Comparison of ENCODE assay signal across 8 mouse cellular contexts in the genomic region with DNA sequence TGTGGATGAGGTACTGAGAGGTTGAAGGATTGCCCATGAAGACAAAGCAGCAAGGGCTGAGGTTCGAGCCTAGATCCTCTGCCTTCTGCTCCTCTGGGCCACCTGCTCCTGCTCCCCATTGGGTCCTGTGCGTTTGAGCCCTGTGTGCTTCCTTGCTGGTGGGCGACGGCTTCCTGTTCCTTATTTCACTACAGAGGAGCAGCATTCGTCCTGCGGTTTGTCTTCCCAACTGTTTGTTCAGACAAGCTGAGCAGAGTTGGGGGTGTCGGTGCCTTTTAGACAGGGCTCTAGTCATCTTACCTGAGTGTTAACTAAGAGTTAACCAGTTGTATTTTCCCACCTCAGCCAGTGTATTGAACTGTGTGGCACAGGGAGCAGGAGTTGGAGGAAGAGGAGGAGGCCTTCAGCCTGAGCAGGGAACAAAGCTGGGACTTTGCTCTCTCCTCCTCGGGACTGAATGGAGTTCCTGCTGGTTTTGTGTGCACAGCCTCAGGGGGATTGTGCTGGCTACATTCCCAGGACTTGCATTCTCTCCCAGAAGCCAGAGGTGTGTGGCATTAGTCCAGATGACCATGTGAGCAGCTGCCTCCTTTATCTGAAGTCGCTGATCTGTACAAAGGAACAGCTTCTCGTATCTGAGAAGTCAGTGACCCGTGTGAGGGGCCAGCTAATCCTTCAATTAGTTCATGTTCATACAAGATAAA.
DNase-seq lines count a peak whose midpoint lies in the region; ATAC-seq lines count a peak whose summit lies in the region.

No protein-coding gene starts in this region.

- H3K36me3 ChIP-seq in embryonic facial prominence, embryonic 14.5 days (ENCODE audit: control insufficient read depth, insufficient read depth, low read length), result no peaks in the 10 kb centered on the region
- H3K36me3 ChIP-seq in heart, embryonic 10.5 days, result peaks cover 4% of the 10 kb centered on the region; the same call in 1 of the 2 replicates
- no peaks in the 10 kb centered on the region for H3K36me3 ChIP-seq in megakaryocyte, embryonic 14.5 days (replicated peaks; ENCODE audit: low read length)

- H3K27ac ChIP-seq in embryonic facial prominence, embryonic 14.5 days (replicated peaks; ENCODE audit: low read depth, low read length), result 0 out of 2 replicates have a peak overlapping the region, but pooled peaks have one; percentile 33
- peak overlapping the region; percentile 72 for H3K27ac ChIP-seq in heart, embryonic 10.5 days

- no peaks in the 10 kb centered on the region for H3K9me3 ChIP-seq in embryonic facial prominence, embryonic 14.5 days (ENCODE audit: control insufficient read depth, low read length)
- no peaks in the 10 kb centered on the region for H3K9me3 ChIP-seq in heart, embryonic 10.5 days
- no peaks in the 10 kb centered on the region for H3K9me3 ChIP-seq in megakaryocyte, embryonic 14.5 days

- no peak overlapping the region for H3K9ac ChIP-seq in embryonic facial prominence, embryonic 14.5 days (ENCODE audit: low read depth, low read length)

- DNase-seq in cerebellum, postnatal 14 days, result peak; percentile 35 to 57
- DNase-seq in embryonic facial prominence, embryonic 14.5 days (ENCODE audit: low spot score), result peak; percentile 91
- DNase-seq in heart, embryonic 10.5 days (ENCODE audit: low spot score), result peak; percentile 86
- peak; percentile 78 to 85 for DNase-seq in kidney, adult 8-10 months
- DNase-seq in thymus, postnatal 36 days, result peak; percentile 37 to 52
- no peak for DNase-seq in layer of hippocampus, adult 11-12 months (ENCODE audit: low spot score)

- peaks cover 11% of the 10 kb centered on the region; the same call in 1 of the 2 replicates for H3K4me1 ChIP-seq in embryonic facial prominence, embryonic 14.5 days (ENCODE audit: control insufficient read depth, insufficient read depth, low read length)
- peaks cover 45% of the 10 kb centered on the region for H3K4me1 ChIP-seq in heart, embryonic 10.5 days
- H3K4me1 ChIP-seq in megakaryocyte, embryonic 14.5 days, result peaks cover 48% of the 10 kb centered on the region

- no peaks in the 10 kb centered on the region for H3K27me3 ChIP-seq in embryonic facial prominence, embryonic 14.5 days (replicated peaks; ENCODE audit: control insufficient read depth, insufficient read depth, low read length)
- no peaks in the 10 kb centered on the region for H3K27me3 ChIP-seq in heart, embryonic 10.5 days (ENCODE audit: insufficient read depth, poor library complexity, severe bottlenecking)
- no peaks in the 10 kb centered on the region for H3K27me3 ChIP-seq in megakaryocyte, embryonic 14.5 days (replicated peaks)

- no peak overlapping the region for H3K4me2 ChIP-seq in embryonic facial prominence, embryonic 14.5 days (ENCODE audit: low read depth, low read length)

- no peak overlapping the region for H3K4me3 ChIP-seq in embryonic facial prominence, embryonic 14.5 days (ENCODE audit: low read depth, low read length)
- no peak overlapping the region for H3K4me3 ChIP-seq in heart, embryonic 10.5 days
- H3K4me3 ChIP-seq in megakaryocyte, embryonic 14.5 days (replicated peaks), result peak overlapping the region; percentile 78

- WGBS in embryonic facial prominence, embryonic 14.5 days, result 39% methylated on average over 11 of the region's 11 CpGs
- WGBS in heart, embryonic 10.5 days, result 52% methylated on average over 11 of the region's 11 CpGs

- ATAC-seq in cerebellum, adult (ENCODE audit: insufficient number of reproducible peaks, low FRiP score, low TSS enrichment), result no peak
- peak; percentile 74 for ATAC-seq in embryonic facial prominence, embryonic 14.5 days (ENCODE audit: low read depth)
